Mouse (Mus musculus): ENCODE measurements around the gene Gm10662. TPM values are rescaled to one million over a fixed set of nuclear protein-coding genes. Genes with fewer than 3 reads are reported as not detected.
"Not testable (repeated sequence)": the region's sequence is repeated elsewhere in the genome, so short reads cannot be mapped to it uniquely, and the experiment has no call there.

Gm10662 gene
- polyA plus RNA-seq (2016; fragmentation: Nextera tagmentation; extraction: Ambion mirVana) = not detected in 2 replicates

- H3K9me3 ChIP-seq; H3K27ac ChIP-seq; H3K4me3 ChIP-seq (replicated peaks); ATAC-seq (ENCODE audit: low FRiP score); H3K36me3 ChIP-seq (replicated peaks); H3K4me2 ChIP-seq; H3K9ac ChIP-seq; H3K27me3 ChIP-seq; H3K4me1 ChIP-seq: not testable (repeated sequence)
- WGBS = no CpG with 5 or more reads among the region's 1 CpGs
Observed at GRCm38 (mm10) chr7:23144380-23144779, at the start of gene Gm10662. Gene Gm10662, minus strand, starts transcription at chr7:23144480.

GRCm38 (mm10) chr7:23163505-23163904 is 19.2 kb upstream of the Gm10662 start:
- not testable (repeated sequence) for H3K4me1 ChIP-seq; ATAC-seq (ENCODE audit: low FRiP score); H3K9ac ChIP-seq; H3K4me2 ChIP-seq; H3K27ac ChIP-seq; H3K27me3 ChIP-seq; H3K36me3 ChIP-seq (replicated peaks); H3K4me3 ChIP-seq (replicated peaks); H3K9me3 ChIP-seq
- WGBS = 91% methylated on average over 10 of the region's 10 CpGs

Other genes with a start within 250 kb of the Gm10662 start
- gene Gm4214, start 159.8 kb downstream of the Gm10662 start, polyA plus RNA-seq (2016; fragmentation: Nextera tagmentation; extraction: Ambion mirVana) = not detected in 2 replicates
- gene Gm4216, start 124.6 kb downstream of the Gm10662 start, polyA plus RNA-seq (2016; fragmentation: Nextera tagmentation; extraction: Ambion mirVana) = not detected in 2 replicates
- not detected in 2 replicates for gene Vmn1r163, start 88.9 kb downstream of the Gm10662 start, polyA plus RNA-seq (2016; fragmentation: Nextera tagmentation; extraction: Ambion mirVana)
- not detected in 2 replicates for gene Gm8720, start 77.0 kb downstream of the Gm10662 start, polyA plus RNA-seq (2016; fragmentation: Nextera tagmentation; extraction: Ambion mirVana)
- not detected in 2 replicates for gene Vmn1r165, start 72.9 kb upstream of the Gm10662 start, polyA plus RNA-seq (2016; fragmentation: Nextera tagmentation; extraction: Ambion mirVana)
- gene Vmn1r166, start 107.2 kb upstream of the Gm10662 start, polyA plus RNA-seq (2016; fragmentation: Nextera tagmentation; extraction: Ambion mirVana) = not detected in 2 replicates
- not detected in 2 replicates for gene Gm6902, start 134.4 kb upstream of the Gm10662 start, polyA plus RNA-seq (2016; fragmentation: Nextera tagmentation; extraction: Ambion mirVana)
- not detected in 2 replicates for gene Nlrp4e, start 156.7 kb upstream of the Gm10662 start, polyA plus RNA-seq (2016; fragmentation: Nextera tagmentation; extraction: Ambion mirVana)
- not detected in 2 replicates for gene Nlrp5, start 241.4 kb upstream of the Gm10662 start, polyA plus RNA-seq (2016; fragmentation: Nextera tagmentation; extraction: Ambion mirVana)

Data from forebrain, embryonic 12.5 days (tissue).